Mouse (Mus musculus): ENCODE results near the gene Fam71b. TPM values are rescaled to one million over a fixed set of nuclear protein-coding genes. Genes with fewer than 3 reads are reported as not detected.

Fam71b gene
- polyA plus RNA-seq, 1 experiment, result not detected

DNA sequence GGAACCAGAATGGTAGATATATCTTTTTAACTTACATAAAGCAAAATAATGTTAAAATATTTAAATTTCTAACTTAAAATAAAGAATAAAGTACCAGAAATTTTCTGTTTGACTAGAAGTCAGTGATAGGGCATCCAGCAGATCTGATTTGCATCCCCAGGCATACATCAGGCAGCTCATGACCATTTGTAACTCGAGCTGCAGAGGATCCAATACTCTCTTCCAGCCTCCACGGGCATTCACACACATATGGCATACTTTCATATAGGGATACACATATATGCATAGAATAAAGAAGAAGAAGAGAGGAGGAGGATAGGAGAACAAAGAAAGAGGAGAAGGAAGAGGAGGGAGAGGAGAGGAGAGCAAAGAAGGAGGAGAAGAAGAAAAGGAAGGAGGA, 1.5 kb downstream of the Fam71b start:
- 65% methylated on average over 2 of the region's 2 CpGs for WGBS
- H3K27ac ChIP-seq (ENCODE audit: insufficient read depth, low read length), result no peak overlapping the region
- no peaks in the 10 kb centered on the region for H3K27me3 ChIP-seq (ENCODE audit: control insufficient read depth, insufficient read depth, low read length)
- no peak overlapping the region for H3K4me3 ChIP-seq (replicated peaks; ENCODE audit: insufficient read depth, low read depth, low read length)
- no peaks in the 10 kb centered on the region for H3K4me1 ChIP-seq (ENCODE audit: control insufficient read depth, insufficient read depth, low read length)
- TF ChIP-seq POLR2A (IDR thresholded peaks at IDR 0.05; ENCODE audit: borderline replicate concordance, insufficient read depth, low read length) (no peak), CTCF (IDR thresholded peaks at IDR 0.05; ENCODE audit: borderline replicate concordance, insufficient read depth, low read depth, low read length) (no peak)
- DNase-seq, result no peak

DNA sequence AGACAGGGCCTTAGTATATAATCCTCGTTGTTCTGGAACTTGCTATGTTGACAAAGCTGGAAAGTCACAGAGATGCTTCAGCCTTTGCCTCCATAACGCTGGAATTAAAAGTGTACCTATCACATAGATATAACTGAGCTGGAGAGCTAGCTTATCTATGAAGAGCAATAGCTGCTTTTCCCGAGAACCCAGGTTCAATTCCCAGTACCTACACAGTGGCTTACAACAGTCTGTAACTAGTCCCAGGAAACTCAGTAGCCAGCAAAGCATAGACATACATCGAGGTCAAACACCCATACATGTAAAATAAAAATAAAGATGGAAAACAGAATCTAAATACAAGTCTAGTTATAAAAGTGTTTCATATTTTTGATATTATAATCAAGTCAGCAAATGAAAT, 2.1 kb downstream of the Fam71b start:
- no peak for DNase-seq
- no peak for TF ChIP-seq POLR2A (IDR thresholded peaks at IDR 0.05; ENCODE audit: borderline replicate concordance, insufficient read depth, low read length)
- TF ChIP-seq CTCF (IDR thresholded peaks at IDR 0.05; ENCODE audit: borderline replicate concordance, insufficient read depth, low read depth, low read length), result no peak
- H3K27ac ChIP-seq (ENCODE audit: insufficient read depth, low read length), result no peak overlapping the region
- H3K27me3 ChIP-seq (ENCODE audit: control insufficient read depth, insufficient read depth, low read length), result no peaks in the 10 kb centered on the region
- 91% methylated on average over 4 of the region's 4 CpGs for WGBS
- no peak overlapping the region for H3K4me3 ChIP-seq (replicated peaks; ENCODE audit: insufficient read depth, low read depth, low read length)
- no peaks in the 10 kb centered on the region for H3K4me1 ChIP-seq (ENCODE audit: control insufficient read depth, insufficient read depth, low read length)

DNA sequence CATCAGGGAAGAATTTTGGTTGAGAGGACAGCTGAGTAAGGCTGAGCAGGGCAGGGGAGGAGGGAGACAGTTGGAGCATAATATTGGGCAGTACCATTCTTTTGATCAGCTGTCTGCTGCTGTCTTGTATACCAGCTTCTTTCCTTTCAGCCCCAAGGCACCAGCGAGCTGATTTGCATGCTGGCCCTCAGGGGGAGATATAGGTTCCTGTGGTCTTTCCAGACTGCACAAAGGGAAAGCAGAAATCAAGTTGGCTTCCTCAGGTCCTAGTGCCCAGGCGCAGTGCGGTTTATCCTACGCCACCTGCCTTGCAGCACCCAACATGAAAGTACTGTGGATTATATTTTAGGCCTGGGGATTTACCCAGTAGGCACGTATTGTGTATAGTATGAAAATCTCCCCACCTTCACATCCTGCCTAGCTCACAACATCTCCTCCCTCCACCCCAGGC, 2.6 kb downstream of the Fam71b start:
- H3K27me3 ChIP-seq (ENCODE audit: control insufficient read depth, insufficient read depth, low read length), result no peaks in the 10 kb centered on the region
- TF ChIP-seq POLR2A (IDR thresholded peaks at IDR 0.05; ENCODE audit: borderline replicate concordance, insufficient read depth, low read length) (no peak), CTCF (IDR thresholded peaks at IDR 0.05; ENCODE audit: borderline replicate concordance, insufficient read depth, low read depth, low read length) (no peak)
- no peak overlapping the region for H3K27ac ChIP-seq (ENCODE audit: insufficient read depth, low read length)
- WGBS, result 65% methylated on average over 5 of the region's 5 CpGs
- H3K4me1 ChIP-seq (ENCODE audit: control insufficient read depth, insufficient read depth, low read length), result no peaks in the 10 kb centered on the region
- H3K4me3 ChIP-seq (replicated peaks; ENCODE audit: insufficient read depth, low read depth, low read length), result no peak overlapping the region
- no peak for DNase-seq

GRCm38 (mm10) chr11:46401555-46401954, 5.2 kb downstream of the Fam71b start:
- TF ChIP-seq CTCF (IDR thresholded peaks at IDR 0.05; ENCODE audit: borderline replicate concordance, insufficient read depth, low read depth, low read length) (no peak), POLR2A (IDR thresholded peaks at IDR 0.05; ENCODE audit: borderline replicate concordance, insufficient read depth, low read length) (no peak)
- Histone ChIP-seq H3K4me1 (ENCODE audit: control insufficient read depth, insufficient read depth, low read length) (no peaks in the 10 kb centered on the region), H3K27me3 (ENCODE audit: control insufficient read depth, insufficient read depth, low read length) (no peaks in the 10 kb centered on the region), H3K4me3 (replicated peaks; ENCODE audit: insufficient read depth, low read depth, low read length) (no peak overlapping the region), H3K27ac (ENCODE audit: insufficient read depth, low read length) (no peak overlapping the region)
- DNase-seq, result no peak
- WGBS, result 80% methylated on average over 12 of the region's 12 CpGs

- Histone ChIP-seq H3K4me1 (ENCODE audit: control insufficient read depth, insufficient read depth, low read length) (no peaks in the 10 kb centered on the region), H3K27me3 (ENCODE audit: control insufficient read depth, insufficient read depth, low read length) (no peaks in the 10 kb centered on the region), H3K27ac (ENCODE audit: insufficient read depth, low read length) (no peak overlapping the region), H3K4me3 (replicated peaks; ENCODE audit: insufficient read depth, low read depth, low read length) (no peak overlapping the region)
- 94% methylated on average over 16 of the region's 16 CpGs for WGBS
- TF ChIP-seq POLR2A (IDR thresholded peaks at IDR 0.05; ENCODE audit: borderline replicate concordance, insufficient read depth, low read length), result no peak
- no peak for TF ChIP-seq CTCF (IDR thresholded peaks at IDR 0.05; ENCODE audit: borderline replicate concordance, insufficient read depth, low read depth, low read length)
- DNase-seq, result no peak
Observed at GRCm38 (mm10) chr11:46404986-46405385, 8.6 kb downstream of the Fam71b start.

- WGBS, result 9% methylated on average over 10 of the region's 10 CpGs
- DNase-seq, result peak; percentile 21 to 23
Observed at GRCm38 (mm10) chr11:46406721-46407120, 10.4 kb downstream of the Fam71b start.

DNA sequence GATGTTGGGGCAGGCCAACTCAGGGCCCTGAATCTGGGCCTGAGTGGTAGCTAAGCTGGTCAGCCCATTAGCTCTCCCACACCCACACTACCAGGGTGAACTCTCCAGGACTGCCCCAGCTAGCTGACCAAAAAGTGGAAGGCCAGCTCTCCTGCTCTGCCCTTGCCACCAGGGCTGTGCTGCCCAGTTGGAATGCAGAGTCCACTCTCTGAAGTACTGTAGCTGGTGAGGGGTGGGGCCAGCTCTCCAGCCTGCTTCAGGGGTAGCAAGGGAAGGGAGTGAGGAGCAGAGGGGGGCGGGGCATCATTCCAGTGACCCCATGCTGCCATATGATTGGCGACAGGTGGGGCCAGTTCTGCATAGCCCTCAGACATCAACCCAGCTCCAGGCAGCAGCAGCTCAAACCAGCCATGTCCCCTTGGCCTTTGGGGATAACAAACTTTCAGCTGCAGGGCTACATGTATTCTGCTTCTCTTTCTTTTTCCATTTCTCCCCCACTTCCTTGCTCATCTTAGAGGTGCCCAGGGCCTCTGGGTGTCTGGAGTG, 13.7 kb downstream of the Fam71b start:
- no peak for DNase-seq
- no peak for TF ChIP-seq POLR2A (IDR thresholded peaks at IDR 0.05; ENCODE audit: borderline replicate concordance, insufficient read depth, low read length)
- no peak for TF ChIP-seq CTCF (IDR thresholded peaks at IDR 0.05; ENCODE audit: borderline replicate concordance, insufficient read depth, low read depth, low read length)
- Histone ChIP-seq H3K27me3 (ENCODE audit: control insufficient read depth, insufficient read depth, low read length) (no peaks in the 10 kb centered on the region), H3K4me3 (replicated peaks; ENCODE audit: insufficient read depth, low read depth, low read length) (no peak overlapping the region), H3K4me1 (ENCODE audit: control insufficient read depth, insufficient read depth, low read length) (no peaks in the 10 kb centered on the region), H3K27ac (ENCODE audit: insufficient read depth, low read length) (no peak overlapping the region)
- 63% methylated on average over 2 of the region's 2 CpGs for WGBS

More at GRCm38 (mm10) chr11:46406721-46407120, 10.4 kb downstream of the Fam71b start:
- no peak for TF ChIP-seq CTCF (IDR thresholded peaks at IDR 0.05; ENCODE audit: borderline replicate concordance, insufficient read depth, low read depth, low read length)
- TF ChIP-seq POLR2A (IDR thresholded peaks at IDR 0.05; ENCODE audit: borderline replicate concordance, insufficient read depth, low read length), result no peak
- no peaks in the 10 kb centered on the region for H3K4me1 ChIP-seq (ENCODE audit: control insufficient read depth, insufficient read depth, low read length)
- H3K27ac ChIP-seq (ENCODE audit: insufficient read depth, low read length), result no peak overlapping the region
- H3K4me3 ChIP-seq (replicated peaks; ENCODE audit: insufficient read depth, low read depth, low read length), result no peak overlapping the region
- no peaks in the 10 kb centered on the region for H3K27me3 ChIP-seq (ENCODE audit: control insufficient read depth, insufficient read depth, low read length)

DNA sequence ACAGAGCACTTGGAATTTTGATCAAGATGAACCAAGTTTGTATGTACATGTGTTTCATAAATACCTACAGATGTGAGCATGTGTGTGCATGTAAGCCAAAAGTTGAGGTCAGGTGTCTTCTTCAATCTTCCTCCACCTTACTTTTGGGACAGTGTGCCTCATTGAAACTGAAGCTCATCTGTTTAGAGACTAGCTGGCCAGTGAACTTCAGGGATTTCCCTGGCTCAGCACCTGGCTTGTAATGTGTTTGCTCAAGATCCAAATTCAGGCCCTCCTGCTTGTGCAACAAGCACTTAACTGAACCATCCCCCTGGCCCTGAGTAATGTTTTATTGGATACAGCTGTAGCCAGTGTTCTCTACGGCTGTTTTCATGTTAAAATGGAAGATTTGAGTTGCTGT, 22.1 kb downstream of the Fam71b start:
- no peaks in the 10 kb centered on the region for H3K27me3 ChIP-seq (ENCODE audit: control insufficient read depth, insufficient read depth, low read length)
- no peaks in the 10 kb centered on the region for H3K4me1 ChIP-seq (ENCODE audit: control insufficient read depth, insufficient read depth, low read length)
- DNase-seq, result no peak
- 82% methylated on average over 1 of the region's 1 CpGs for WGBS
- TF ChIP-seq POLR2A (IDR thresholded peaks at IDR 0.05; ENCODE audit: borderline replicate concordance, insufficient read depth, low read length), result no peak
- TF ChIP-seq CTCF (IDR thresholded peaks at IDR 0.05; ENCODE audit: borderline replicate concordance, insufficient read depth, low read depth, low read length), result no peak
- no peak overlapping the region for H3K4me3 ChIP-seq (replicated peaks; ENCODE audit: insufficient read depth, low read depth, low read length)
- H3K27ac ChIP-seq (ENCODE audit: insufficient read depth, low read length), result no peak overlapping the region
